Mouse (Mus musculus): ENCODE results near the gene Gm10722. TPM values are rescaled to one million over a fixed set of nuclear protein-coding genes. Genes with fewer than 3 reads are reported as not detected.
"Not testable (repeated sequence)": the region's sequence is repeated elsewhere in the genome, so short reads cannot be mapped to it uniquely, and the experiment has no call there.

Gm10722 gene
- not detected in 2 replicates for polyA plus RNA-seq (2014; fragmentation: Nextera tagmentation; extraction: Ambion mirVana)

GRCm38 (mm10) chr9:3000445-3000972 lies at the start of gene Gm10722:
Gene Gm10722, plus strand, starts transcription at chr9:3000922.
- WGBS: 64% methylated on average over 12 of the region's 12 CpGs
- H3K36me3 ChIP-seq (ENCODE audit: control insufficient read depth, insufficient read depth, low read length); H3K9me3 ChIP-seq (ENCODE audit: control insufficient read depth, low read length); H3K27ac ChIP-seq (ENCODE audit: low read depth, low read length); ATAC-seq (replicated peaks; ENCODE audit: low FRiP score); H3K27me3 ChIP-seq (replicated peaks; ENCODE audit: control insufficient read depth, insufficient read depth, low read length); DNase-seq (ENCODE audit: low spot score); H3K4me1 ChIP-seq (replicated peaks; ENCODE audit: control insufficient read depth, insufficient read depth, low read length); H3K4me2 ChIP-seq; H3K4me3 ChIP-seq (ENCODE audit: low read depth, low read length); H3K9ac ChIP-seq (ENCODE audit: low read depth, low read length): not testable (repeated sequence)

GRCm38 (mm10) chr9:3001006-3001405 lies 284 bp downstream of the Gm10722 start:
- not testable (repeated sequence) for H3K9me3 ChIP-seq (ENCODE audit: control insufficient read depth, low read length); H3K4me1 ChIP-seq (replicated peaks; ENCODE audit: control insufficient read depth, insufficient read depth, low read length); H3K4me3 ChIP-seq (ENCODE audit: low read depth, low read length); H3K36me3 ChIP-seq (ENCODE audit: control insufficient read depth, insufficient read depth, low read length); H3K27me3 ChIP-seq (replicated peaks; ENCODE audit: control insufficient read depth, insufficient read depth, low read length); H3K27ac ChIP-seq (ENCODE audit: low read depth, low read length); ATAC-seq (replicated peaks; ENCODE audit: low FRiP score); H3K9ac ChIP-seq (ENCODE audit: low read depth, low read length); H3K4me2 ChIP-seq; DNase-seq (ENCODE audit: low spot score)
- 62% methylated on average over 8 of the region's 8 CpGs for WGBS

DNA sequence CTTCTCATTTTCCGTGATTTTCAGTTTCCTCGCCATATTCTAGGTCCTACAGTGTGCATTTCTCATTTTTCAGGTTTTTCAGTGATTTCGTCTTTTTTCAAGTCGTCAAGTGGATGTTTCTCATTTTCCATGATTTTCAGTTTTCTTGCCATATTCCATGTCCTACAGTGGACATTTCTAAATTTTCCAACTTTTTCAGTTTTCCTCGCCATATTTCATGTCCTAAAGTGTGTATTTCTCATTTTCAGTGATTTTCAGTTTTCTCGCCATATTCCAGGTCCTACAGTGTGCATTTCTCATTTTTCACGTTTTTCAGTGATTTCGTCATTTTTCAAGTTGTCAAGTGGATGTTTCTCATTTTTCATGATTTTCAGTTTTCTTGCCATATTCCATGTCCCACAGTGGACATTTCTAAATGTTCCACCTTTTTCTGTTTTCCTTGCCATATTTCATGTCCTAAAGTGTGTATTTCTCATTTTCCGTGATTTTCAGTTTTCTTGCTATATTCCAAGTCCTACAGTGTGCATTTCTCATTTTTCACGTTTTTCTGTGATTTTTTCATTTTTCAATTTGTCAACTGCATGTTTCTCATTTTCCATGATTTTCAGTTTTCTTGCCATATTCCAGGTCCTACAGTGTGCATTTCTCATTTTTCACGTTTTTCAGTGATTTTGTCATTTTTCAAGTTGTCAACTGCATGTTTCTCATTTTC lies 1.4 kb downstream of the Gm10722 start:
- DNase-seq (ENCODE audit: low spot score); H3K4me1 ChIP-seq (replicated peaks; ENCODE audit: control insufficient read depth, insufficient read depth, low read length); H3K9ac ChIP-seq (ENCODE audit: low read depth, low read length); H3K27me3 ChIP-seq (replicated peaks; ENCODE audit: control insufficient read depth, insufficient read depth, low read length); H3K9me3 ChIP-seq (ENCODE audit: control insufficient read depth, low read length); H3K4me2 ChIP-seq; H3K4me3 ChIP-seq (ENCODE audit: low read depth, low read length); H3K36me3 ChIP-seq (ENCODE audit: control insufficient read depth, insufficient read depth, low read length); H3K27ac ChIP-seq (ENCODE audit: low read depth, low read length): not testable (repeated sequence)
- ATAC-seq (replicated peaks; ENCODE audit: low FRiP score): peak; percentile 79
- 56% methylated on average over 8 of the region's 11 CpGs for whole genome bisulfite sequencing

DNA sequence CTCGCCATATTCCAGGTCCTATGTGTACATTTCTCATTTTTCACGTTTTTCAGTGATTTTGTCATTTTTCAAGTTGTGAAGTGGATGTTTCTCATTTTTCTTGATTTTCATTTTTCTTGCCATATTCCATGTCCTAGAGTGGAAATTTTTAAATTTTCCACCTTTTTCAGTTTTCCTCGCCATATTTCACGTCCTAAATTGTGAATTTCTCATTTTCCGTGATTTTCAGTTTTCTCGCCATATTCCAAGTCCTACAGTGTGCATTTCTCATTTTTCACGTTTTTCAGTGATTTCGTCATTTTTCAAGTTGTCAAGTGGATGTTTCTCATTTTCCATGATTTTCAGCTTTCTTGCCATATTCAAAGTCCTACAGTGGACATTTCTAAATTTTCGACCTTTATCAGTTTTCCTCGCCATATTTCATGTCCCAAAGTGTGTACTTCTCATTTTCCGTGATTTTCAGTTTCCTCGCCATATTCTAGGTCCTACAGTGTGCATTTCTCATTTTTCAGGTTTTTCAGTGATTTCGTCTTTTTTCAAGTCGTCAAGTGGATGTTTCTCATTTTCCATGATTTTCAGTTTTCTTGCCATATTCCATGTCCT lies 2.2 kb downstream of the Gm10722 start, which contains the start of gene Gm11168:
TSS of gene Gm11168 (plus strand) at position 553 of the 603 bp plus-strand sequence.
- not testable (repeated sequence) for H3K27me3 ChIP-seq (replicated peaks; ENCODE audit: control insufficient read depth, insufficient read depth, low read length); H3K4me1 ChIP-seq (replicated peaks; ENCODE audit: control insufficient read depth, insufficient read depth, low read length); H3K9me3 ChIP-seq (ENCODE audit: control insufficient read depth, low read length); H3K27ac ChIP-seq (ENCODE audit: low read depth, low read length); H3K4me2 ChIP-seq; ATAC-seq (replicated peaks; ENCODE audit: low FRiP score); H3K4me3 ChIP-seq (ENCODE audit: low read depth, low read length); DNase-seq (ENCODE audit: low spot score); H3K36me3 ChIP-seq (ENCODE audit: control insufficient read depth, insufficient read depth, low read length); H3K9ac ChIP-seq (ENCODE audit: low read depth, low read length)
- WGBS: 68% methylated on average over 6 of the region's 14 CpGs

- DNase-seq (ENCODE audit: low spot score); H3K9me3 ChIP-seq (ENCODE audit: control insufficient read depth, low read length); H3K4me2 ChIP-seq; H3K27ac ChIP-seq (ENCODE audit: low read depth, low read length); H3K27me3 ChIP-seq (replicated peaks; ENCODE audit: control insufficient read depth, insufficient read depth, low read length); ATAC-seq (replicated peaks; ENCODE audit: low FRiP score); H3K4me1 ChIP-seq (replicated peaks; ENCODE audit: control insufficient read depth, insufficient read depth, low read length); H3K9ac ChIP-seq (ENCODE audit: low read depth, low read length); H3K4me3 ChIP-seq (ENCODE audit: low read depth, low read length); H3K36me3 ChIP-seq (ENCODE audit: control insufficient read depth, insufficient read depth, low read length): not testable (repeated sequence)
- 83% methylated on average over 1 of the region's 5 CpGs for WGBS
Observed at GRCm38 (mm10) chr9:3006179-3006578, 5.5 kb downstream of the Gm10722 start.

GRCm38 (mm10) chr9:3006636-3007035 lies 5.9 kb downstream of the Gm10722 start:
- H3K36me3 ChIP-seq (ENCODE audit: control insufficient read depth, insufficient read depth, low read length); H3K4me3 ChIP-seq (ENCODE audit: low read depth, low read length); H3K27me3 ChIP-seq (replicated peaks; ENCODE audit: control insufficient read depth, insufficient read depth, low read length); H3K4me2 ChIP-seq; H3K9me3 ChIP-seq (ENCODE audit: control insufficient read depth, low read length); H3K9ac ChIP-seq (ENCODE audit: low read depth, low read length); DNase-seq (ENCODE audit: low spot score); H3K27ac ChIP-seq (ENCODE audit: low read depth, low read length); H3K4me1 ChIP-seq (replicated peaks; ENCODE audit: control insufficient read depth, insufficient read depth, low read length): not testable (repeated sequence)
- ATAC-seq (replicated peaks; ENCODE audit: low FRiP score): peak; percentile 70
- 68% methylated on average over 7 of the region's 8 CpGs for WGBS

- ATAC-seq (replicated peaks; ENCODE audit: low FRiP score); DNase-seq (ENCODE audit: low spot score): not testable (repeated sequence)
Observed at GRCm38 (mm10) chr9:3007272-3007671, 6.5 kb downstream of the Gm10722 start.

GRCm38 (mm10) chr9:3009331-3009730 lies 8.6 kb downstream of the Gm10722 start:
- not testable (repeated sequence) for H3K4me2 ChIP-seq; H3K27ac ChIP-seq (ENCODE audit: low read depth, low read length); H3K4me1 ChIP-seq (replicated peaks; ENCODE audit: control insufficient read depth, insufficient read depth, low read length); H3K27me3 ChIP-seq (replicated peaks; ENCODE audit: control insufficient read depth, insufficient read depth, low read length); DNase-seq (ENCODE audit: low spot score); H3K36me3 ChIP-seq (ENCODE audit: control insufficient read depth, insufficient read depth, low read length); H3K9ac ChIP-seq (ENCODE audit: low read depth, low read length); H3K4me3 ChIP-seq (ENCODE audit: low read depth, low read length); H3K9me3 ChIP-seq (ENCODE audit: control insufficient read depth, low read length)
- peak; percentile 51 for ATAC-seq (replicated peaks; ENCODE audit: low FRiP score)
- WGBS: no CpG with 5 or more reads among the region's 5 CpGs

More at GRCm38 (mm10) chr9:3007272-3007671, 6.5 kb downstream of the Gm10722 start:
- not testable (repeated sequence) for H3K36me3 ChIP-seq (ENCODE audit: control insufficient read depth, insufficient read depth, low read length); H3K9ac ChIP-seq (ENCODE audit: low read depth, low read length); H3K4me2 ChIP-seq; H3K4me3 ChIP-seq (ENCODE audit: low read depth, low read length); H3K4me1 ChIP-seq (replicated peaks; ENCODE audit: control insufficient read depth, insufficient read depth, low read length); H3K27me3 ChIP-seq (replicated peaks; ENCODE audit: control insufficient read depth, insufficient read depth, low read length); H3K9me3 ChIP-seq (ENCODE audit: control insufficient read depth, low read length); H3K27ac ChIP-seq (ENCODE audit: low read depth, low read length)
- WGBS: 73% methylated on average over 7 of the region's 9 CpGs
